Mouse (Mus musculus) CH12.LX (cell line): ENCODE measurements around the gene Tapbpl. TPM values are rescaled to one million over a fixed set of nuclear protein-coding genes. Genes with fewer than 3 reads are reported as not detected.

Experiments used
- DNase-seq: peaks from one replicate; pipeline ENCODE4 v3.0.0-alpha.2; 2013; ENCODE audit errors: extremely low read depth
- H3K27ac ChIP-seq: 2 replicates; pipeline ENCODE4 v1.5.1; 2012; ENCODE audit warnings: low read depth, mild to moderate bottlenecking, control low read depth, moderate library complexity; ENCODE audit not compliant: insufficient read depth
- H3K27me3 ChIP-seq: replicated peaks from 2 replicates; pipeline ENCODE3; 2012; ENCODE audit warnings: inconsistent platforms
- H3K36me3 ChIP-seq, 2 experiments: replicated peaks in 1 of 2; 2 replicates each; pipeline versions ENCODE3 to v1.6.1; 2012; ENCODE audit warnings: inconsistent platforms in 1 of 2, low read length in 1 of 2, mild to moderate bottlenecking in 1 of 2, mixed read lengths in 1 of 2, moderate library complexity in 1 of 2; ENCODE audit not compliant: control insufficient read depth in 1 of 2, insufficient read depth in 1 of 2
- H3K4me1 ChIP-seq, 2 experiments: 2 replicates each; pipeline ENCODE4 v1.6.1; 2012; ENCODE audit warnings: inconsistent platforms in 1 of 2, moderate library complexity in 1 of 2; ENCODE audit not compliant: insufficient read depth in 2 of 2, control insufficient read depth in 1 of 2
- H3K4me2 ChIP-seq: 2 replicates; pipeline ENCODE4 v1.6.1; 2012; ENCODE audit warnings: low read depth, mild to moderate bottlenecking, control low read depth; ENCODE audit not compliant: poor library complexity, insufficient read depth, severe bottlenecking
- H3K4me3 ChIP-seq, 3 experiments: fragments of 150-350 bp in 1 of 3; sonication (generic) in 1 of 3; replicated peaks in 1 of 3; 2 replicates each; pipeline versions ENCODE3 to v1.5.1; 2011 to 2012; ENCODE audit warnings: low read depth in 2 of 3, low read length in 2 of 3, mild to moderate bottlenecking in 2 of 3, moderate library complexity in 2 of 3, control low read depth in 1 of 3, improper control_type of control experiment in 1 of 3, inconsistent platforms in 1 of 3, mixed read lengths in 1 of 3; ENCODE audit not compliant: poor library complexity in 1 of 3
- H3K79me2 ChIP-seq: replicated peaks from 2 replicates; pipeline ENCODE4 v1.6.1; 2012; ENCODE audit warnings: mild to moderate bottlenecking, moderate library complexity; ENCODE audit not compliant: control insufficient read depth, poor library complexity, insufficient read depth, severe bottlenecking; ENCODE audit errors: extremely low read depth
- H3K9ac ChIP-seq: 2 replicates; pipeline ENCODE4 v1.6.1; 2012; ENCODE audit warnings: low read depth, mild to moderate bottlenecking, control low read depth, moderate library complexity; ENCODE audit not compliant: insufficient read depth
- H3K9me3 ChIP-seq: replicated peaks from 2 replicates; pipeline ENCODE3; 2012; ENCODE audit warnings: low read length, inconsistent platforms, mixed read lengths
- BHLHE40 ChIP-seq: IDR thresholded peaks from 2 replicates; pipeline ENCODE4 v1.6.1; 2011; ENCODE audit warnings: mild to moderate bottlenecking, low read depth, low read length, improper control_type of control experiment
- CHD1 ChIP-seq: IDR thresholded peaks from 2 replicates; pipeline ENCODE4 v1.6.1; 2012; ENCODE audit warnings: low read depth, low read length, improper control_type of control experiment, inconsistent platforms
- EP300 ChIP-seq: IDR thresholded peaks from 2 replicates; pipeline ENCODE4 v1.6.1; 2011; ENCODE audit warnings: low read length, improper control_type of control experiment
- ETS1 ChIP-seq: conservative IDR thresholded peaks from 2 replicates; pipeline ENCODE4 v1.6.1; 2012; ENCODE audit warnings: low read depth, mild to moderate bottlenecking, inconsistent platforms, low read length, improper control_type of control experiment, moderate library complexity
- GABPA ChIP-seq: IDR thresholded peaks from 2 replicates; pipeline ENCODE4 v1.6.1; 2012; ENCODE audit warnings: low read depth, low read length, improper control_type of control experiment, inconsistent platforms; ENCODE audit not compliant: insufficient replicate concordance
- HCFC1 ChIP-seq: IDR thresholded peaks from 2 replicates; pipeline ENCODE4 v1.6.1; 2012; ENCODE audit warnings: low read depth, mild to moderate bottlenecking, inconsistent platforms, low read length, improper control_type of control experiment
- JUN ChIP-seq: IDR thresholded peaks from 2 replicates; pipeline ENCODE4 v1.6.1; 2011; ENCODE audit warnings: low read depth, mild to moderate bottlenecking, low read length, improper control_type of control experiment, moderate library complexity; ENCODE audit not compliant: insufficient read depth
- KAT2A ChIP-seq: IDR thresholded peaks from 2 replicates; pipeline ENCODE4 v1.6.1; 2012; ENCODE audit warnings: low read length, improper control_type of control experiment, inconsistent platforms; ENCODE audit not compliant: insufficient replicate concordance
- MAFK ChIP-seq: IDR thresholded peaks from 2 replicates; pipeline ENCODE4 v1.6.1; 2011; ENCODE audit warnings: low read length, improper control_type of control experiment; ENCODE audit not compliant: insufficient replicate concordance
- MXI1 ChIP-seq: IDR thresholded peaks from 2 replicates; pipeline ENCODE4 v1.6.1; 2011; ENCODE audit warnings: mild to moderate bottlenecking, low read depth, low read length, improper control_type of control experiment
- MYC ChIP-seq: IDR thresholded peaks from 2 replicates; pipeline ENCODE4 v1.6.1; 2011; ENCODE audit warnings: low read depth, mild to moderate bottlenecking, improper control_type of control experiment, low read length
- NRF1 ChIP-seq: IDR thresholded peaks from 2 replicates; pipeline ENCODE4 v1.6.1; 2014; ENCODE audit warnings: low read depth, mild to moderate bottlenecking, inconsistent platforms, low read length, improper control_type of control experiment, moderate library complexity
- PAX5 ChIP-seq: IDR thresholded peaks from 2 replicates; pipeline ENCODE4 v1.6.1; 2012; ENCODE audit warnings: low read length, inconsistent platforms, mixed read lengths
- POLR2A ChIP-seq: IDR thresholded peaks from 2 replicates; pipeline ENCODE4 v1.6.1; 2011; ENCODE audit warnings: low read depth, mild to moderate bottlenecking, improper control_type of control experiment, low read length
- RAD21 ChIP-seq: IDR thresholded peaks from 2 replicates; pipeline ENCODE4 v1.6.1; 2011; ENCODE audit warnings: low read depth, mild to moderate bottlenecking, low read length, improper control_type of control experiment, moderate library complexity
- RCOR1 ChIP-seq: conservative IDR thresholded peaks from 2 replicates; pipeline ENCODE4 v1.6.1; 2012; ENCODE audit warnings: low read depth, mild to moderate bottlenecking, inconsistent platforms, low read length, improper control_type of control experiment
- SIN3A ChIP-seq: IDR thresholded peaks from 2 replicates; pipeline ENCODE4 v1.6.1; 2012; ENCODE audit warnings: low read length, improper control_type of control experiment, inconsistent platforms
- USF1 ChIP-seq: IDR thresholded peaks from 2 replicates; pipeline ENCODE4 v1.6.1; 2014; ENCODE audit warnings: low read depth, mild to moderate bottlenecking, inconsistent platforms, low read length, improper control_type of control experiment
- ZC3H11A ChIP-seq: IDR thresholded peaks from 2 replicates; pipeline ENCODE4 v1.6.1; 2012; ENCODE audit warnings: low read depth, mild to moderate bottlenecking, inconsistent platforms, low read length, improper control_type of control experiment
- ZMIZ1 ChIP-seq: IDR thresholded peaks from 2 replicates; pipeline ENCODE4 v1.6.1; 2012; ENCODE audit warnings: low read depth, mild to moderate bottlenecking, inconsistent platforms, low read length, improper control_type of control experiment
- dilution Hi-C: fragments of 300-500 bp; cut with MboI; formaldehyde crosslinking; loops from 2 replicates; pipeline ENCODE4 v1.14.3; 2020; ENCODE audit warnings: low sequenced_read_pairs; ENCODE audit not compliant: extremely low pct_unique_long_range_greater_than_20kb, extremely low pct_ligation_motif_present
- in situ Hi-C: fragments of 300-500 bp; cut with MboI; formaldehyde crosslinking; loops from 3 replicates; pipeline ENCODE4 v1.14.3; 2019; ENCODE audit warnings: low sequenced_read_pairs, low pct_ligation_motif_present, low pct_unique_long_range_greater_than_20kb, mixed read lengths
- polyA plus RNA-seq: library from polyadenylated mRNA; unstranded; fragments of >175 nt; gene quantifications from 2 replicates; pipeline ENCODE4 v1.2.1, GENCODE M21; 2012; ENCODE audit warnings: low read depth; ENCODE audit not compliant: insufficient read length
- total RNA-seq, 2 experiments: library from RNA; depleted of rRNA; stranded (reverse); fragments of 300-350 nt in 1 of 2; fragments of >200 nt in 1 of 2; gene quantifications; 2 replicates each; pipeline ENCODE4 v1.2.3; 2012 to 2014

Gene Tapbpl
- total and polyA plus RNA-seq, 3 experiments, result 16.7 to 19.4 (median 17.7) TPM

DNA sequence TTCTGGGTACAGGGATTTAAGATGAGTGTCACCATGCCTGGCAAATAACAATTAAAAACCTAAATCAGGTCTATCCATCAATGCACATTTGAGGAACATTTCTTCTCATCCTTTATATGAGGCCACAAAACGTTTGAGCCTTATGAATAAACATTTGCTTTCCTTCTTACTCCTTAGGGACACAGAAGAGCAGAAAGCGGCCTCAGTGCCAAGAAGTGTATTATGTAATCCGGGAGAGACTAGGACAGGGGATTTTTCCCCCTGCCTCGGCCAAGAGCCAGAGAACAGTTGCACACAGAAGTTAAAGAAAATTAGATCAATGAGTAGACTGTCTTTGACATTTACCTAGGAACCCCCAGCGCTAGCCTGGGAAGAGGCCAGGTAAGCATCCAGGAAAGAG is 49.5 kb downstream of the Tapbpl start:
- Histone ChIP-seq H3K9ac (no peak overlapping the region), H3K27me3 (no peaks in the 10 kb centered on the region), H3K36me3 (peaks cover 78 to 92% of the 10 kb centered on the region in 2 experiments), H3K79me2 (no peaks in the 10 kb centered on the region), H3K27ac (no peak overlapping the region), H3K4me2 (no peak overlapping the region), H3K4me1 (no peaks in the 10 kb centered on the region), H3K9me3 (no peaks in the 10 kb centered on the region), H3K4me3 (no peak overlapping the region)
- TF ChIP-seq HCFC1 (no peak), RCOR1 (no peak), KAT2A (no peak), NRF1 (no peak), PAX5 (no peak), CHD1 (no peak), ZMIZ1 (no peak), GABPA (no peak), RAD21 (no peak), MYC (no peak), BHLHE40 (no peak)
- dilution Hi-C loops, result no loop called here
- no peak for DNase-seq
- in situ Hi-C loops, result no loop called here

DNA sequence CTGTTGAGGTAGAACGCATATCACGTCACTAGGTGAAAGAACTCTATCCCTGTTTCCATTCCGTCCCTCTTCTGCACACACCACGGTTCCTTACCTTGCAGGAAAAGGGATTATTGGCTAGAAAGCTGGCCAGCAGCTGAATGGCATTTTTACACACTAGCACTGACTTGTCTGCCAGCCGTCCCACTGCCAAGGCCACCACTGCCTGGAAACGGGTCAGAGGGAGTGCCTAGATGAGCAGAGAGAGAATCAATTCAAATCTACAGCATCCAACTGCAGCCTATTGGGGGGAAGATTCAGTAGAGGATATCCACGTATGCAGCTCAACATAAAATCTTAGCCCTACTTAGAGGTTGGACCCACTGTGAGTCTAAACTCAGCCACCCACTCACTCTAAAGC is 52.1 kb downstream of the Tapbpl start:
- Histone ChIP-seq H3K79me2 (no peaks in the 10 kb centered on the region), H3K4me2 (no peak overlapping the region), H3K27ac (no peak overlapping the region), H3K4me3 (no peak overlapping the region), H3K4me1 (no peaks in the 10 kb centered on the region), H3K36me3 (peaks cover 77 to 91% of the 10 kb centered on the region in 2 experiments)
- no peak for DNase-seq
- no peak for TF ChIP-seq CHD1
- no peak for TF ChIP-seq ETS1
- no peak for TF ChIP-seq MYC
- TF ChIP-seq EP300, result no peak
- no peak for TF ChIP-seq PAX5
- TF ChIP-seq, all 38 proteins: peak for 0
- no peaks in the 10 kb centered on the region for H3K9me3 ChIP-seq
- dilution Hi-C loops, result no loop called here
- in situ Hi-C loops, result no loop called here
- H3K27me3 ChIP-seq, result no peaks in the 10 kb centered on the region
- H3K9ac ChIP-seq, result no peak overlapping the region

DNA sequence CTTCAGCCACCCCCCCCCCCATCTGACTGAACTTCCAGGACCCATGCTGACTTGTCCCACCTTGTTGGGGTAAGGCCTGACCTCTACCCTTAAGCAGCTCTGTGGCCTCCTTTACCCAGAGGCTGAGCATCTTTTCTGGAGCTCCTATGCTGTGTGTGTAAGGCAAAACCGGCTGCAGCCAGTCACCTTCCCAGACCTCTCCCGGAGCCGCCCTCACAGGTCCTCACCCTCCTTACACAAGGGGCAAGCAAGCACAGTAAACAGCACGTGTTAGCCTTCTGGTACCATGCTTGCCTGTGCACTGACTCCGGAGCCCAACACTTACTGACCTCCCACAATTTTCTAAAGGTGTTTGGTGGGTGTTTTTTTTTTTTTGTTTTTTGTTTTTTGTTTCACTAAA is 56.2 kb downstream of the Tapbpl start:
- no peak overlapping the region for H3K4me3 ChIP-seq
- in situ Hi-C loops, result no loop called here
- dilution Hi-C loops, result no loop called here
- H3K9ac ChIP-seq, result no peak overlapping the region
- no peaks in the 10 kb centered on the region for H3K79me2 ChIP-seq
- no peaks in the 10 kb centered on the region for H3K27me3 ChIP-seq
- H3K9me3 ChIP-seq, result no peaks in the 10 kb centered on the region
- peaks cover 89 to 94% of the 10 kb centered on the region in 2 experiments for H3K36me3 ChIP-seq
- H3K27ac ChIP-seq, result no peak overlapping the region
- DNase-seq, result no peak
- H3K4me1 ChIP-seq, result no peaks in the 10 kb centered on the region
- no peak for TF ChIP-seq BHLHE40
- TF ChIP-seq USF1, result no peak
- no peak for TF ChIP-seq MAFK
- no peak for TF ChIP-seq HCFC1
- no peak for TF ChIP-seq GABPA
- no peak for TF ChIP-seq PAX5
- TF ChIP-seq JUN, result no peak
- TF ChIP-seq SIN3A, result no peak
- TF ChIP-seq ZC3H11A, result no peak
- no peak for TF ChIP-seq POLR2A
- no peak for TF ChIP-seq MXI1
- no peak overlapping the region for H3K4me2 ChIP-seq
